In the genomic region with DNA sequence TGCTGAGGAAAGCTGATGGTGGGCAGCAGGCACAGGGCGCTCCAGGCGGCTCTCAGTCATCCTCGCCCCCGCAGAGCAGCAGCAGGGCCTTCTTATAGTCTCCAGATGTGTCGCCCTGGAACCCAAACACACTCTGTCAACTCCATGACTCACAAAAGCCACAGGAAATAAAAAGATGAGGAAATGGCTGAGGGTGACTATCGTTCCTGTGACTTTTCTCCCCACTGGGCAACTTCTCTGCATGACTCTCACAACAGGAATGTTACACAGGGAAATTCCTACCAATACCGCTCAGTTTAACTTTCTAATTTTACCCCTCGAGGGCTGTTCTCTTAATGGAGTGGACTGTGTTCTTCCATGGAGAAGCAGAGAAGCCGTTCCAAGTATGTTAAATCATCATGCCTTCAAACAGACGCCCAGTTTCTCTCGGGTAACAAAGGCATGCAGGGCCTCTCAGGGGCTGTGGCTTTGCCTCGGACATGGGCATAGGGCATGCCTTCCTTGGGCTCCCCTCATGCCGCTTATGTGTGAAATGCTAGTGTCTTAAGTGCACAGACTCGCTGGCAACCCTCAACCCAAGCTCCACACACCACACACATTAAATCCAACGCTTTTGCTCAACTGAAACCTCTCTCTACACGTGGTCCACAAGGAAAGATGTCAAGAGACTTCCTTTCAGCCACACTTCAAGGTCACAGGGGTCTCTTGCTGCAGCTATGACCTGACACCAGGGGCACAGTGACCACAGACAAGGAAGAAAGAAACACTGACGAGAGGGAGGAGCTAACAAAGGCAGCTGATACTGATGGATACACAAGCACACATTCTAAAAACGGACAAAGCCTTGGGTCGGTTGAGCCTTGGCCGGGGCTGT, we compare ENCODE assay signal across 8 mouse cellular contexts. TPM values are rescaled to one million over a fixed set of nuclear protein-coding genes. Genes with fewer than 3 reads are reported as not detected.
A peak's percentile ranks its signal among the peaks of the same experiment; 100 is the strongest.
DNase-seq lines count a peak whose midpoint lies in the region; ATAC-seq and TF ChIP-seq lines count a peak whose summit lies in the region.

No protein-coding gene starts in this region.

- no peaks in the 10 kb centered on the region for H3K9me3 ChIP-seq in embryonic facial prominence, embryonic 13.5 days
- no peaks in the 10 kb centered on the region for H3K9me3 ChIP-seq in limb, embryonic 11.5 days (ENCODE audit: control insufficient read depth, low read length)
- H3K9me3 ChIP-seq in stomach, embryonic 15.5 days = no peaks in the 10 kb centered on the region

- H3K27ac ChIP-seq in embryonic facial prominence, embryonic 13.5 days = peak overlapping the region; percentile 62
- peak overlapping the region; percentile 58; the same call in 1 of the 2 replicates for H3K27ac ChIP-seq in limb, embryonic 11.5 days (replicated peaks; ENCODE audit: low read depth, low read length)
- no peak overlapping the region for H3K27ac ChIP-seq in stomach, embryonic 15.5 days
- no peak overlapping the region for H3K27ac ChIP-seq in thymus, adult 2 months (ENCODE audit: control insufficient read depth, insufficient read depth, low read length)
- no peak overlapping the region for H3K27ac ChIP-seq in left cerebral cortex, adult 2 months

- 38% methylated on average over 20 of the region's 20 CpGs for WGBS in embryonic facial prominence, embryonic 13.5 days
- WGBS in limb, embryonic 11.5 days = 23% methylated on average over 20 of the region's 20 CpGs
- WGBS in stomach, embryonic 15.5 days = 47% methylated on average over 20 of the region's 20 CpGs
- 79% methylated on average over 20 of the region's 20 CpGs for WGBS in thymus, adult 2 months

- ATAC-seq in embryonic facial prominence, embryonic 13.5 days (ENCODE audit: insufficient number of reproducible peaks, insufficient read depth, low FRiP score, low TSS enrichment, low read depth) = no peak
- ATAC-seq in limb, embryonic 11.5 days (ENCODE audit: insufficient number of reproducible peaks, low FRiP score, low TSS enrichment, low read depth) = peak; percentile 17; the same call in 1 of the 2 replicates
- 0 out of 2 replicates have a peak, but pooled peaks have one; percentile 27 for ATAC-seq in stomach, embryonic 15.5 days (ENCODE audit: insufficient read depth, low FRiP score, low read depth)

- no peak overlapping the region; the same call in 1 of the 2 replicates for H3K9ac ChIP-seq in embryonic facial prominence, embryonic 13.5 days
- H3K9ac ChIP-seq in limb, embryonic 11.5 days (ENCODE audit: low read length) = peak overlapping the region; percentile 27; the same call in 1 of the 2 replicates
- H3K9ac ChIP-seq in stomach, embryonic 15.5 days = no peak overlapping the region

- H3K36me3 ChIP-seq in embryonic facial prominence, embryonic 13.5 days = peaks cover 59% of the 10 kb centered on the region
- no peaks in the 10 kb centered on the region for H3K36me3 ChIP-seq in limb, embryonic 11.5 days (ENCODE audit: control insufficient read depth, insufficient read depth, low read length)
- H3K36me3 ChIP-seq in stomach, embryonic 15.5 days = peaks cover 21% of the 10 kb centered on the region
- peaks cover 16% of the 10 kb centered on the region for H3K36me3 ChIP-seq in thymus, adult 2 months (ENCODE audit: control insufficient read depth, insufficient read depth, low read length)

- peak; percentile 26 for DNase-seq in right cerebral cortex, adult 18-20 months
- DNase-seq in right cerebral cortex, postnatal 25 days = no peak
- DNase-seq in limb, embryonic 11.5 days (ENCODE audit: low spot score) = peak; percentile 38
- no peak for DNase-seq in thymus, adult 2 months
- DNase-seq in left cerebral cortex, adult 2 months (ENCODE audit: extremely low spot score in 1 of 2, low spot score in 2 of 2) = no peak
- no peak for DNase-seq in thymus, adult 18-20 months

- TF ChIP-seq POLR2A in thymus, adult 2 months (IDR thresholded peaks at IDR 0.05; ENCODE audit: control insufficient read depth, extremely low read depth, insufficient read depth, low read length, poor library complexity) = no peak

- intact Hi-C loops in left cerebral cortex, adult 2 months (cut with DNase I) = no loop called here

- H3K4me2 ChIP-seq in embryonic facial prominence, embryonic 13.5 days = no peak overlapping the region
- no peak overlapping the region for H3K4me2 ChIP-seq in limb, embryonic 11.5 days (ENCODE audit: low read depth, severe bottlenecking)
- no peak overlapping the region for H3K4me2 ChIP-seq in stomach, embryonic 15.5 days

- H3K4me3 ChIP-seq in embryonic facial prominence, embryonic 13.5 days = no peak overlapping the region
- H3K4me3 ChIP-seq in limb, embryonic 11.5 days (ENCODE audit: low read depth, low read length) = no peak overlapping the region
- no peak overlapping the region for H3K4me3 ChIP-seq in stomach, embryonic 15.5 days (replicated peaks)
- no peak overlapping the region for H3K4me3 ChIP-seq in thymus, adult 2 months (ENCODE audit: control insufficient read depth, insufficient read depth, low read length)
- no peak overlapping the region for H3K4me3 ChIP-seq in left cerebral cortex, adult 2 months

- no peak for TF ChIP-seq CTCF in thymus, adult 2 months (IDR thresholded peaks at IDR 0.05; ENCODE audit: borderline replicate concordance, control insufficient read depth, extremely low read depth, insufficient read depth, low read length, poor library complexity)
- no peak for TF ChIP-seq CTCF in left cerebral cortex, adult 2 months (IDR thresholded peaks at IDR 0.05)

- no peaks in the 10 kb centered on the region for H3K27me3 ChIP-seq in embryonic facial prominence, embryonic 13.5 days
- no peaks in the 10 kb centered on the region for H3K27me3 ChIP-seq in limb, embryonic 11.5 days (ENCODE audit: control insufficient read depth, insufficient read depth, low read length)
- H3K27me3 ChIP-seq in stomach, embryonic 15.5 days (replicated peaks) = no peaks in the 10 kb centered on the region
- H3K27me3 ChIP-seq in thymus, adult 2 months (ENCODE audit: control insufficient read depth, insufficient read depth, low read length) = no peaks in the 10 kb centered on the region

- H3K4me1 ChIP-seq in embryonic facial prominence, embryonic 13.5 days = peaks cover 10% of the 10 kb centered on the region
- H3K4me1 ChIP-seq in limb, embryonic 11.5 days (ENCODE audit: control insufficient read depth, insufficient read depth, low read length) = peaks cover 8% of the 10 kb centered on the region
- no peaks in the 10 kb centered on the region for H3K4me1 ChIP-seq in stomach, embryonic 15.5 days
- H3K4me1 ChIP-seq in thymus, adult 2 months (replicated peaks; ENCODE audit: control insufficient read depth, insufficient read depth, low read length) = no peaks in the 10 kb centered on the region

RNA-seq across cellular contexts. Expression of a gene that starts 26.2 kb away (rescaled TPM):
- polyA plus RNA-seq in embryonic facial prominence, embryonic 13.5 days (2015; fragmentation: Nextera tagmentation; extraction: Ambion mirVana) = 327 and 355 TPM in 2 replicates
- 113 and 132 TPM in 2 replicates for polyA plus RNA-seq in limb, embryonic 11.5 days (2014; fragmentation: Nextera tagmentation; extraction: Ambion mirVana)
- polyA plus RNA-seq in stomach, embryonic 15.5 days (2015; fragmentation: Nextera tagmentation; extraction: Ambion mirVana) = 291 and 311 TPM in 2 replicates
- polyA plus RNA-seq in thymus, adult 2 months (2012; rRNA removed) = 374 and 442 TPM in 2 replicates
- total RNA-seq in left cerebral cortex, adult 2 months (2021) = 10 to 100 TPM; 69.0 to 71.9 TPM

RNA-seq across cellular contexts. Expression of a gene that starts 26.2 kb away (rescaled TPM):
- 0.89 and 1.4 TPM in 2 replicates for polyA plus RNA-seq in embryonic facial prominence, embryonic 13.5 days (2015; fragmentation: Nextera tagmentation; extraction: Ambion mirVana)
- polyA plus RNA-seq in limb, embryonic 11.5 days (2014; fragmentation: Nextera tagmentation; extraction: Ambion mirVana) = 0.43 and 0.61 TPM in 2 replicates
- polyA plus RNA-seq in stomach, embryonic 15.5 days (2015; fragmentation: Nextera tagmentation; extraction: Ambion mirVana) = 2.2 TPM in 2 replicates
- 1.2 and 1.5 TPM in 2 replicates for polyA plus RNA-seq in thymus, adult 2 months (2012; rRNA removed)
- total RNA-seq in left cerebral cortex, adult 2 months (2021) = not detected

Comparison
In these comparisons a context has a peak if more than half of its experiments do, and no peak if none do; other contexts are left out.
1. DNase-seq: peak in right cerebral cortex, adult 18-20 months (single experiment) and limb, embryonic 11.5 days (single experiment); none in right cerebral cortex, postnatal 25 days (single experiment), thymus, adult 2 months (single experiment), left cerebral cortex, adult 2 months (0 of 2) and thymus, adult 18-20 months (0 of 2).
2. H3K27ac ChIP-seq: peak in embryonic facial prominence, embryonic 13.5 days (single experiment) and limb, embryonic 11.5 days (single experiment); none in stomach, embryonic 15.5 days (single experiment), thymus, adult 2 months (single experiment) and left cerebral cortex, adult 2 months (single experiment).